Mouse (Mus musculus) neural tube, embryonic 15.5 days (tissue): ENCODE measurements around the gene Camta1. TPM values are rescaled to one million over a fixed set of nuclear protein-coding genes. Genes with fewer than 3 reads are reported as not detected.

Experiments used
- ATAC-seq: fragments of 200-750 bp; cut with Nextera tagmentation; 2 replicates; pipeline ENCODE4 v1.8.0; 2017; ENCODE audit warnings: mild to moderate bottlenecking, moderate TSS enrichment, moderate library complexity; ENCODE audit not compliant: low FRiP score
- H3K27ac ChIP-seq: fragments of 300-500 bp; sonication (generic); replicated peaks from 2 replicates; pipeline ENCODE4 v1.5.1; 2015; ENCODE audit warnings: mild to moderate bottlenecking, inconsistent platforms
- H3K27me3 ChIP-seq: fragments of 300-500 bp; sonication (generic); replicated peaks from 2 replicates; pipeline ENCODE4 v1.6.1; 2015; ENCODE audit warnings: inconsistent platforms
- H3K36me3 ChIP-seq: fragments of 300-500 bp; sonication (generic); 2 replicates; pipeline ENCODE4 v1.6.1; 2015; ENCODE audit warnings: inconsistent platforms
- H3K4me1 ChIP-seq: fragments of 300-500 bp; sonication (generic); 2 replicates; pipeline ENCODE4 v1.6.1; 2015; ENCODE audit warnings: inconsistent platforms
- H3K4me2 ChIP-seq: fragments of 300-500 bp; sonication (generic); 2 replicates; pipeline ENCODE4 v1.6.1; 2015; ENCODE audit warnings: inconsistent platforms, mild to moderate bottlenecking, moderate library complexity
- H3K4me3 ChIP-seq: fragments of 300-500 bp; sonication (generic); replicated peaks from 2 replicates; pipeline ENCODE4 v1.5.1; 2015; ENCODE audit warnings: mild to moderate bottlenecking, inconsistent platforms
- H3K9ac ChIP-seq: fragments of 300-500 bp; sonication (generic); replicated peaks from 2 replicates; pipeline ENCODE4 v1.6.1; 2015; ENCODE audit warnings: mild to moderate bottlenecking, inconsistent platforms
- H3K9me3 ChIP-seq: fragments of 300-500 bp; sonication (generic); replicated peaks from 2 replicates; pipeline ENCODE4 v1.6.1; 2016; ENCODE audit warnings: inconsistent platforms
- WGBS: fragments of 180-500 bp; shearing (Covaris S2); methylation state at CpG from one replicate; pipeline ENCODE4 v1.1.7; 2015; ENCODE audit warnings: mixed read lengths; 5-methylcytosine and 5-hydroxymethylcytosine counted together
- polyA plus RNA-seq: library from polyadenylated mRNA; unstranded; fragments of >200 nt; fragmentation: Nextera tagmentation; extraction: Ambion mirVana; gene quantifications from 2 replicates; pipeline ENCODE4 v1.2.1, GENCODE M21; 2015

Gene Camta1
- polyA plus RNA-seq, 1 experiment from 2014 or later: 161 TPM

- Histone ChIP-seq H3K4me2 (no peak overlapping the region), H3K36me3 (no peaks in the 10 kb centered on the region), H3K9me3 (no peaks in the 10 kb centered on the region), H3K27ac (peak overlapping the region; percentile 33; the same call in 1 of the 2 replicates), H3K27me3 (no peaks in the 10 kb centered on the region), H3K4me3 (no peak overlapping the region), H3K9ac (no peak overlapping the region), H3K4me1 (peaks cover 64% of the 10 kb centered on the region)
- 26% methylated on average over 10 of the region's 10 CpGs for WGBS
- ATAC-seq: no peak; the same call in 1 of the 2 replicates
These were observed 105.3 kb downstream of the Camta1 start for GRCm38 (mm10) chr4:151756400-151756799.

GRCm38 (mm10) chr4:151753231-151753630 is 108.4 kb downstream of the Camta1 start:
- Histone ChIP-seq H3K27me3 (no peaks in the 10 kb centered on the region), H3K9me3 (no peaks in the 10 kb centered on the region), H3K9ac (no peak overlapping the region), H3K4me1 (peaks cover 59% of the 10 kb centered on the region), H3K27ac (peak overlapping the region; percentile 24; the same call in 1 of the 2 replicates), H3K36me3 (no peaks in the 10 kb centered on the region), H3K4me3 (no peak overlapping the region), H3K4me2 (no peak overlapping the region)
- WGBS: 72% methylated on average over 10 of the region's 10 CpGs
- ATAC-seq: no peak

- Histone ChIP-seq H3K9me3 (no peaks in the 10 kb centered on the region), H3K4me1 (peaks cover 56% of the 10 kb centered on the region), H3K9ac (no peak overlapping the region), H3K27ac (0 out of 2 replicates have a peak overlapping the region, but pooled peaks have one; percentile 13), H3K27me3 (no peaks in the 10 kb centered on the region), H3K4me2 (no peak overlapping the region), H3K36me3 (no peaks in the 10 kb centered on the region), H3K4me3 (no peak overlapping the region)
- ATAC-seq: no peak
- 52% methylated on average over 7 of the region's 7 CpGs for WGBS
These were observed 109.1 kb downstream of the Camta1 start for GRCm38 (mm10) chr4:151752551-151752950.

GRCm38 (mm10) chr4:151751270-151751945 is 110.3 kb downstream of the Camta1 start:
- Histone ChIP-seq H3K27ac (peak overlapping the region; percentile 13; the same call in 1 of the 2 replicates), H3K9ac (no peak overlapping the region), H3K4me3 (no peak overlapping the region), H3K4me1 (peaks cover 52% of the 10 kb centered on the region), H3K9me3 (no peaks in the 10 kb centered on the region), H3K36me3 (no peaks in the 10 kb centered on the region), H3K27me3 (no peaks in the 10 kb centered on the region), H3K4me2 (no peak overlapping the region)
- 81% methylated on average over 15 of the region's 15 CpGs for WGBS
- no peak for ATAC-seq

- no peaks in the 10 kb centered on the region for H3K36me3 ChIP-seq
- 86% methylated on average over 6 of the region's 6 CpGs for WGBS
- no peak overlapping the region for H3K4me2 ChIP-seq
These were observed 114.0 kb downstream of the Camta1 start for GRCm38 (mm10) chr4:151747723-151748122.

GRCm38 (mm10) chr4:151746002-151746606 is 115.6 kb downstream of the Camta1 start:
- Histone ChIP-seq H3K9ac (no peak overlapping the region), H3K27ac (no peak overlapping the region), H3K4me3 (no peak overlapping the region), H3K27me3 (no peaks in the 10 kb centered on the region), H3K9me3 (no peaks in the 10 kb centered on the region), H3K4me1 (peaks cover 28% of the 10 kb centered on the region), H3K4me2 (no peak overlapping the region), H3K36me3 (no peaks in the 10 kb centered on the region)
- 49% methylated on average over 9 of the region's 9 CpGs for WGBS
- no peak for ATAC-seq

More at GRCm38 (mm10) chr4:151747723-151748122, 114.0 kb downstream of the Camta1 start:
- no peaks in the 10 kb centered on the region for H3K9me3 ChIP-seq
- no peak for ATAC-seq
- H3K9ac ChIP-seq: no peak overlapping the region
- no peaks in the 10 kb centered on the region for H3K27me3 ChIP-seq
- H3K4me3 ChIP-seq: no peak overlapping the region
- peaks cover 29% of the 10 kb centered on the region for H3K4me1 ChIP-seq
- H3K27ac ChIP-seq: no peak overlapping the region

- no peaks in the 10 kb centered on the region for H3K27me3 ChIP-seq
- peaks cover 46% of the 10 kb centered on the region for H3K4me1 ChIP-seq
- WGBS: 35% methylated on average over 20 of the region's 20 CpGs
- no peak for ATAC-seq
- peak overlapping the region; percentile 45 for H3K27ac ChIP-seq
- no peaks in the 10 kb centered on the region for H3K9me3 ChIP-seq
- no peak overlapping the region for H3K4me2 ChIP-seq
- H3K36me3 ChIP-seq: no peaks in the 10 kb centered on the region
- no peak overlapping the region for H3K4me3 ChIP-seq
- H3K9ac ChIP-seq: no peak overlapping the region
These were observed 120.2 kb downstream of the Camta1 start for GRCm38 (mm10) chr4:151741249-151742137.

GRCm38 (mm10) chr4:151739348-151739956 is 122.2 kb downstream of the Camta1 start:
- Histone ChIP-seq H3K9ac (no peak overlapping the region), H3K27ac (no peak overlapping the region), H3K4me2 (no peak overlapping the region), H3K9me3 (no peaks in the 10 kb centered on the region), H3K36me3 (no peaks in the 10 kb centered on the region), H3K27me3 (no peaks in the 10 kb centered on the region), H3K4me3 (no peak overlapping the region), H3K4me1 (peaks cover 43% of the 10 kb centered on the region)
- 72% methylated on average over 11 of the region's 12 CpGs for WGBS
- no peak; the same call in 1 of the 2 replicates for ATAC-seq

- 48% methylated on average over 11 of the region's 11 CpGs for WGBS
These were observed 122.8 kb downstream of the Camta1 start for GRCm38 (mm10) chr4:151738875-151739274.

GRCm38 (mm10) chr4:151738280-151738679 is 123.4 kb downstream of the Camta1 start:
- ATAC-seq: no peak
- 74% methylated on average over 5 of the region's 5 CpGs for WGBS

More at GRCm38 (mm10) chr4:151738875-151739274, 122.8 kb downstream of the Camta1 start:
- Histone ChIP-seq H3K4me2 (no peak overlapping the region), H3K4me3 (no peak overlapping the region), H3K4me1 (peaks cover 43% of the 10 kb centered on the region), H3K36me3 (no peaks in the 10 kb centered on the region), H3K9ac (0 out of 2 replicates have a peak overlapping the region, but pooled peaks have one; percentile 5), H3K9me3 (no peaks in the 10 kb centered on the region), H3K27ac (peak overlapping the region; percentile 28; the same call in 1 of the 2 replicates), H3K27me3 (no peaks in the 10 kb centered on the region)
- ATAC-seq: no peak

GRCm38 (mm10) chr4:151732668-151733067 is 129.0 kb downstream of the Camta1 start:
- H3K9me3 ChIP-seq: no peaks in the 10 kb centered on the region
- ATAC-seq: no peak
- no peak overlapping the region for H3K4me3 ChIP-seq
- H3K4me1 ChIP-seq: peaks cover 15% of the 10 kb centered on the region
- no peaks in the 10 kb centered on the region for H3K27me3 ChIP-seq
- no peak overlapping the region for H3K4me2 ChIP-seq
- H3K9ac ChIP-seq: no peak overlapping the region
- 76% methylated on average over 10 of the region's 10 CpGs for WGBS
- H3K36me3 ChIP-seq: no peaks in the 10 kb centered on the region
- no peak overlapping the region for H3K27ac ChIP-seq

More at GRCm38 (mm10) chr4:151738280-151738679, 123.4 kb downstream of the Camta1 start:
- Histone ChIP-seq H3K4me1 (peaks cover 40% of the 10 kb centered on the region), H3K9ac (no peak overlapping the region), H3K4me2 (no peak overlapping the region), H3K4me3 (no peak overlapping the region), H3K27ac (0 out of 2 replicates have a peak overlapping the region, but pooled peaks have one; percentile 28), H3K27me3 (no peaks in the 10 kb centered on the region), H3K36me3 (no peaks in the 10 kb centered on the region), H3K9me3 (no peaks in the 10 kb centered on the region)
